Mouse (Mus musculus): ENCODE measurements around the gene Gm2897. TPM values are rescaled to one million over a fixed set of nuclear protein-coding genes. Genes with fewer than 3 reads are reported as not detected.
"Not testable (repeated sequence)": the region's sequence is repeated elsewhere in the genome, so short reads cannot be mapped to it uniquely, and the experiment has no call there.

Gm2897 gene
- 3.1 and 3.4 TPM in 2 replicates for polyA plus RNA-seq (2016; fragmentation: Nextera tagmentation; extraction: Ambion mirVana)

DNA sequence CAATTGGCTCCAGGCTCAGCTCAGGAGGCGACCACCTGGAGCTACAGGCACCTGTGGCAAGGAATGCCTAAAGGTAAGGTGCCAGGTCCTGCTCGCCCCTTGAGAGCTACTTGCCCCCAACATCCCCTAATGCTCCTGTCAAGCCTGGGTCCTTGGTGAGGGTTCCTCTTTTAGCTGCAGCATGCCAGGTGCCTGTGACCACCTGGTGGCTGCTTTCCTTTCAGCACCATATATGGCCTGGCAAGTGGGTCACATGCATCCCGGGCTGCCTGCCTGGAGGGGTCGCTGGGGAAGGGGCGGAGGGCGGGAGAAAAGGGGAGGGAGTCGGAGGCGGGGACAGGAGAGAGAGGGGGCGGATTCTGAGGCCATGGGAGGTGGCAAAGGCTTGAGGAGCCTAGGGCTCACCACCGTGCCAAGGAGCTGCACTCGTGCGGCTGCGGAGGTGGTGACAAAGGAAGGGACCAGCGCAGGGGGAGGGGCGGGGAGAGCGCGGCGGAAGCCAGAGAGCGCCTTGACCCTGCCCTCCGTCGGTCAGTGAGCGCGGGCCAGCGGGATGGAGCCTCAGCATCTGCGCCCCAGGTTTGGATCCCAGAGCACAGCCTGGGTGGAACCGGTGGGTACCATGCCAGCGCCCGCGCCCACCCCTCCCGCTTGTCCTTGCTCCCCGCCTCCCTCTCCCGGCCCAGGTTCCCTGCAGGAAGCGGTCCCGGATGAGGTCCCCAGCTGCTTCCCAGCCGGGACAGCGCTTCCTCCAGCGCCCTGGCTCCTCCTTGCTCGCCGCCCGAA lies at the start of gene Gm2897:
Gm2897 (plus strand) TSS at position 559 of the 786 bp plus-strand sequence.
- H3K36me3 ChIP-seq (replicated peaks): not testable (repeated sequence)
- WGBS: 2% methylated on average over 28 of the region's 40 CpGs

DNA sequence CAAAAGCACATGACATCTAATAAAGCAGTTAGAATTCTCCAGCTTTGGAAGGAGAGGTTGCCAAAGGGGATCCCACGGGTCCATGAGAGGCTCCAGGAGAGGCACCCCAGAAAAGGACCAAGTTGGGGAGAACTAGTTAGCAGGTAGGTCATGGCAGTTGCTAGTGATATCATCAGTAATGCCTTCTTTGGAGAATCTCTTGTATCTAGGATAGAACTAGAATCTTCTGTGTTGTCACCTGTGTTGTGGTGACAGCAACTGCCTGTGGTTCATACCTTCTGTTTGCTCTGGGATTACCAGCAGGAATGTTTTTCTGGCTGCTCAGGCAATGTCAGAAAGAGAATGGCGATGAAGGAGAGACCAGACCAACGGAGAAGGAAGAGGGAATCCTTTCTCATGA lies 19.4 kb upstream of the Gm2897 start, which contains the start of gene Gm2888:
Gm2888 (plus strand) TSS at position 301 of the 400 bp plus-strand sequence.
- H3K27ac ChIP-seq; DNase-seq (ENCODE audit: extremely low spot score, low spot score): not testable (repeated sequence)
- WGBS: 66% methylated on average over 3 of the region's 3 CpGs

More for the DNA sequence above, at the start of gene Gm2897:
- not testable (repeated sequence) for H3K27me3 ChIP-seq (ENCODE audit: poor library complexity, severe bottlenecking); H3K4me1 ChIP-seq; H3K9me3 ChIP-seq
- DNase-seq (ENCODE audit: extremely low spot score, low spot score): peak; percentile 52
- peak within 1 kb of the TSS; percentile 57 for H3K4me3 ChIP-seq
- H3K27ac ChIP-seq: peak within 1 kb of the TSS; percentile 82

DNA sequence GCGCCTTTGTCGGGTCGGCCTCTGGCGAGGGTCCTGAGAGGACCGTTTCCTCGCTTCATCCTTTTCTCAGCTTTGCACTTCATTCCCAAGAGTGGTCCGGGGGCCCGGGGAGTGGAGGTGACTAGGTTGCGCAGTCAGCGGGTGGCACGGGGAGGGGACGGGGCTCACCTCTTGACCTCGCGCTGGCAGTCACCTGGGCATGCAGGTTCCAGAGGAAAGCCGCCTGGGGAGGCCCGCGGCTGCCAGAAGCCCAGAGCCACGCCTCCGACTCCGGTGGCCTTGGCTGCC lies 372 bp downstream of the Gm2897 start:
- H3K27ac ChIP-seq: peak overlapping the region; percentile 82
- DNase-seq (ENCODE audit: extremely low spot score, low spot score): peak; percentile 25
- not testable (repeated sequence) for H3K27me3 ChIP-seq (ENCODE audit: poor library complexity, severe bottlenecking); H3K4me1 ChIP-seq; H3K9me3 ChIP-seq; H3K36me3 ChIP-seq (replicated peaks)
- H3K4me3 ChIP-seq: peak overlapping the region; percentile 57
- WGBS: 1% methylated on average over 15 of the region's 20 CpGs

More for the DNA sequence above, 19.4 kb upstream of the Gm2897 start, which contains the start of gene Gm2888:
- H3K4me1 ChIP-seq; H3K4me3 ChIP-seq; H3K36me3 ChIP-seq (replicated peaks); H3K27me3 ChIP-seq (ENCODE audit: poor library complexity, severe bottlenecking); H3K9me3 ChIP-seq: not testable (repeated sequence)

DNA sequence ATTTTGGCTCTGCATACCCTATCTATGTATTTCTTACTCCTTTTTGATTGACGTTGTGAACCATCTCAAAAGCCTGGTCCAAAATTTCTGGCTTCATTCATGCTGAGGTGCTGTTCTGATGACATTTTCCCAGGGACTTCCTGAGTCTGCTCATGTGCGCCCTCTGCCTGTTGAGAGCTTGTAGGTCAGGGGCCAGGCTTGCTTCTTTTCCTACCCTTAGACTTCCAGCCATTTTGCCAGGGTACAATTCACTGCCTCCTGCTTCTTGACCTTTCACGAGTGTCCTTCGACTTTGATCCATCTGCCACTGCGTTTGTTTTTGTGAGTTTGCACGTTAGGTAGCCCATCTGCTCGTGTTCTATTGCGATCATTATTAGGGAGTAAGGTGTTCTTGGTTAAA lies 1.0 kb downstream of the Gm2897 start:
- H3K4me3 ChIP-seq; H3K27ac ChIP-seq; H3K27me3 ChIP-seq (ENCODE audit: poor library complexity, severe bottlenecking); H3K4me1 ChIP-seq; DNase-seq (ENCODE audit: extremely low spot score, low spot score); H3K36me3 ChIP-seq (replicated peaks); H3K9me3 ChIP-seq: not testable (repeated sequence)
- 3% methylated on average over 4 of the region's 8 CpGs for WGBS

DNA sequence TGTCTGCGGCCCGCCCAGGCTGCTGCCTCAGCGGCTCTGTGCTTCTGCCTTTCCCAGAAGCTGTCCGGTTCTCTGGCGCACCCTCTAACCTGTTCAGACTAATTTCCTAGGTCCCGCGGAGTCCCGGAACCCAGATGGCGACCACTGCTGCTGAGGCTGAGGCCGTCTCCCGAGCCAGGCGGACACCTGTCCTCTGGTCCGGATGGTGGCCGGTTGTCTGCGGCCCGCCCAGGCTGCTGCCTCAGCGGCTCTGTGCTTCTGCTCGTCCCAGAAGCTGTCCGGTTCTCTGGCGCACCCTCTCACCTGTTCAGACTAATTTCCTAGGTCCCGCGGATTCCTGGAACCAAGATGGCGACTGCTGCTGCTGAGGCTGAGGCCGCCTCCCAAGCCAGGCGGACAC lies 67.0 kb downstream of the Gm2897 start:
- 93% methylated on average over 22 of the region's 25 CpGs for WGBS
- not testable (repeated sequence) for H3K4me1 ChIP-seq; H3K27ac ChIP-seq; H3K36me3 ChIP-seq (replicated peaks); H3K4me3 ChIP-seq; DNase-seq (ENCODE audit: extremely low spot score, low spot score); H3K27me3 ChIP-seq (ENCODE audit: poor library complexity, severe bottlenecking); H3K9me3 ChIP-seq

Other genes with a start within 250 kb of the Gm2897 start
- not detected in 2 replicates for gene Gm2888, start 19.3 kb upstream of the Gm2897 start, polyA plus RNA-seq (2016; fragmentation: Nextera tagmentation; extraction: Ambion mirVana)
- not detected in 2 replicates for gene Gm10340, start 84.7 kb downstream of the Gm2897 start, polyA plus RNA-seq (2016; fragmentation: Nextera tagmentation; extraction: Ambion mirVana)
- gene Gm5795, start 139.0 kb downstream of the Gm2897 start, polyA plus RNA-seq (2016; fragmentation: Nextera tagmentation; extraction: Ambion mirVana): not detected in 2 replicates
- gene D830030K20Rik, start 159.2 kb downstream of the Gm2897 start, polyA plus RNA-seq (2016; fragmentation: Nextera tagmentation; extraction: Ambion mirVana): 9.5 and 9.9 TPM in 2 replicates

All from forebrain, embryonic 10.5 days (tissue).